Mouse (Mus musculus): ENCODE data around the gene Dync1li2.

The Dync1li2 gene

GRCm38 (mm10) chr8:104414204-104414603 lies 28.6 kb downstream of the Dync1li2 start:
- DNase-seq (ENCODE audit: low read depth, low spot score) = no peak

GRCm38 (mm10) chr8:104413770-104414169 lies 29.1 kb downstream of the Dync1li2 start:
- DNase-seq (ENCODE audit: low read depth, low spot score) = no peak

GRCm38 (mm10) chr8:104412805-104413532 lies 29.9 kb downstream of the Dync1li2 start:
- no peak for DNase-seq (ENCODE audit: low read depth, low spot score)

- DNase-seq (ENCODE audit: low read depth, low spot score) = no peak
These were observed 30.9 kb downstream of the Dync1li2 start for GRCm38 (mm10) chr8:104411972-104412371.

- DNase-seq (ENCODE audit: low read depth, low spot score) = no peak
These were observed 31.4 kb downstream of the Dync1li2 start for GRCm38 (mm10) chr8:104411468-104411867.

- DNase-seq (ENCODE audit: low read depth, low spot score) = no peak
These were observed 32.1 kb downstream of the Dync1li2 start for GRCm38 (mm10) chr8:104410628-104411273.

GRCm38 (mm10) chr8:104408328-104409110 lies 34.3 kb downstream of the Dync1li2 start:
- DNase-seq (ENCODE audit: low read depth, low spot score) = no peak

GRCm38 (mm10) chr8:104406340-104407128 lies 36.3 kb downstream of the Dync1li2 start:
- DNase-seq (ENCODE audit: low read depth, low spot score) = no peak

- no peak for DNase-seq (ENCODE audit: low read depth, low spot score)
These were observed 37.2 kb downstream of the Dync1li2 start for GRCm38 (mm10) chr8:104405430-104406187.

GRCm38 (mm10) chr8:104403596-104403995 lies 39.3 kb downstream of the Dync1li2 start:
- DNase-seq (ENCODE audit: low read depth, low spot score) = peak; percentile 22

GRCm38 (mm10) chr8:104395703-104396357 lies 47.0 kb downstream of the Dync1li2 start, which contains the start of gene Cmtm4:
Gene Cmtm4, minus strand, starts transcription at chr8:104395807.
- DNase-seq (ENCODE audit: low read depth, low spot score) = peak; percentile 66

GRCm38 (mm10) chr8:104394801-104395702 lies 47.8 kb downstream of the Dync1li2 start:
- DNase-seq (ENCODE audit: low read depth, low spot score) = peak; percentile 38

GRCm38 (mm10) chr8:104393767-104394166 lies 49.1 kb downstream of the Dync1li2 start:
- DNase-seq (ENCODE audit: low read depth, low spot score) = no peak

- no peak for DNase-seq (ENCODE audit: low read depth, low spot score)
These were observed 49.7 kb downstream of the Dync1li2 start for GRCm38 (mm10) chr8:104393139-104393538.

- DNase-seq (ENCODE audit: low read depth, low spot score) = no peak
These were observed 52.6 kb downstream of the Dync1li2 start for GRCm38 (mm10) chr8:104390245-104390644.

- no peak for DNase-seq (ENCODE audit: low read depth, low spot score)
These were observed 54.9 kb downstream of the Dync1li2 start for GRCm38 (mm10) chr8:104387980-104388379.

- DNase-seq (ENCODE audit: low read depth, low spot score) = no peak
These were observed 55.3 kb downstream of the Dync1li2 start for GRCm38 (mm10) chr8:104387501-104387900.

- DNase-seq (ENCODE audit: low read depth, low spot score) = peak; percentile 51
These were observed 56.2 kb downstream of the Dync1li2 start for GRCm38 (mm10) chr8:104386693-104387092.

GRCm38 (mm10) chr8:104383977-104384376 lies 58.9 kb downstream of the Dync1li2 start:
- no peak for DNase-seq (ENCODE audit: low read depth, low spot score)
